Mouse (Mus musculus) gastrocnemius, postnatal 36 days (tissue): Measurements from ENCODE around the gene Neurl3. TPM values are rescaled to one million over a fixed set of nuclear protein-coding genes. Genes with fewer than 3 reads are reported as not detected.

Experiments used
- DNase-seq, 2 experiments: peaks; one replicate each; pipeline ENCODE4 v3.0.0; 2022
- intact Hi-C: fragments of 180-260 bp; cut with DNase I; formaldehyde crosslinking; loops from one replicate; pipeline ENCODE4 v1.15.1; 2025
- long read RNA-seq, 2 experiments: library from polyadenylated mRNA; stranded (forward); transcript quantifications; one replicate each; pipeline ENCODE4 v2.0.0; 2021
- total RNA-seq, 2 experiments: library from RNA; stranded (reverse); gene quantifications; 2 replicates each; pipeline ENCODE4 v1.2.3; 2021

The Neurl3 gene
- under 1 TPM; 0.31 to 0.72 TPM for total RNA-seq
- long read RNA-seq, experiment 1, result 0 reads
- long read RNA-seq, experiment 2, result 0 reads

GRCm38 (mm10) chr1:36274455-36274854, at the start of gene Neurl3:
Neurl3 (minus strand) TSS chr1:36274679.
- no peak for DNase-seq
- intact Hi-C loops, result no loop called here

DNA sequence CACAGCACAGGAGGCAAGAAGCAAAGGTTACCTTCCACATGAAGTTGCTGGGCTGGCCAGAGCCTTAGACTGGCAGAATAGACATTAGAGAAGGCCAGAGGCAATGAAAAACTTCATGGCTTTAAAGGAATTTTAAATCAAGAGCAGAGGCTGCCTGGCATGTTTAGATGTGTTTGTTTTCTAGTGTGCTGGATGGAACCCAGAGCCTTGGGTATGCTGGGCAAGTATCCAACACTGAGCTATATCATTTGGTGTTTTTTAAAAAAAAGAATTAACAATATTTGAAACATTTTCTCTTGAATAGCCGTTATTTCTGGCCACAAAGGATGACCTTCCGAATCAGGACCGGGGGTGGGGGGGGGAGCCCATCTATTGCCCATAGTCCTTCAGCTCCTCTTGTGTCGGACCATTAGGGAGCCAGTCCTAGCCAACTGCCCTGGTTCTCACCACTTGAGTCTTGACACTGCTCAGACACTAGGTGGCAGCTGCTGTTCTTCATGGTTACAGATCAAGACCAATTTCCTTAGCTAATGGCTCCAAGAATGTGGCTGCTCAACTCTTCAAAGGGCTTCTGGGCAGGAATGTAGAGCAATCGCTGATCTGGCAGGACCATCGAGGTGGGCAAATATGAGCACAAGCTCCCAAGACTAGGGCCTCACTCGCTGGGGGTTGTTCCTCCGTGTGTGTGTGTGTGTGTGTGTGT, 49.4 kb upstream of the Neurl3 start:
- no peak for DNase-seq
- intact Hi-C loops, result loop anchor here (5.0 kb wide), 1 partner anchor 173 kb away; no protein-coding TSS in a partner anchor

DNA sequence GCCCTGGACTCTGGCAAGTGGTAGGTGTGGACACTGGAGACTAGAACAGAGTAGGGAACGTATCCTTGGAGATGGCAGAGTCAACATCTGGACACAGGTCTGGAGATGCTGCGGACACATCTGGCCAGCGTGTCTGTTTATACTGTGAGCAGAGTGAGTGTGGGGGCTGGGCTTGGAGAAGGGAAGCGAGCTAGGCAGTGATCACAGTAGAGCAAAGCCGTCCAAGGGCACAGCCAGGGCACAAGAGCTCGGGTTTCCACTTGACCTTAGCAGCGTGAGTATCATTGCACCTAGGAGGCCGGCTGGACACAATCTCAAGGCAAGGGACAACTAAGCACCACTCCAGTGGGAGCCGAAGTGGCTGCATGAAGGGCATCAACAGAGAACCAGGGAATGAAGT, 48.6 kb upstream of the Neurl3 start:
- no peak for DNase-seq
- intact Hi-C loops, result loop anchor here (5.0 kb wide), 1 partner anchor 174 kb away; no protein-coding TSS in a partner anchor

DNA sequence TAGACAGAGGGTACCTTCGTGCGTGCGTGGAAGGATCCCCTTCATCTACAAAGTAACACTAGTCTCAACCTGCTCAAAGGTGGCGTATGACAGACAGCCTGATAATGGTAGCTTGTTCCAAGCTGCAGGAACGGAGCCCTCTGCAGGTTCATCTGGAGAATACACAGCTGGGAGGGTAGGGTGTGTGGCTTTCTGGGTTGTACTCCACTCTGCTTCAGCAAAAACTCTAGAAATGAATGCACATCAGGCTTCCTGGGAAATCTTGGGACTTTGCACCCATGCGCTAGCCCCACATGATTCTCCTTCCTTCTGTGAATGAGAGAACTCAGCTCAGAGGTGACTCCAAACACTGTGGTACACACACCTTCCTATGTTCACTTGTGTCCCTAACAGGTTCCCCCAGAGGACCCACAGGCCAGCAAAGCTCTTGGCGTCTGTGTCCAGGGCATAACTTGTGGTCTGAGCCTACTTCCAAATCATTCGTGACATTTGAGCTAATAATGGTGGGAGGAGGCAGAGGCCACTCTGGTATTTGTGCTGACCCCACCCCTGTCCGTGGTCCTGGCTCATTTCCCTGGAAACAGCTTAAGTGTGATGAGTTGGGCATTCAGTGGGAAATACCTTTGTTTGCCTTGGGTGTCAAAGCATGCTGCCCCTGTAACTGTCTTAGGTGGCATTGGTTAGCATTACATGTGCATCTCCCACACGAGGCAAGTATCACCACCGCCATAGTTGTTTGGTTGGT, 47.5 kb upstream of the Neurl3 start:
- DNase-seq, result no peak
- intact Hi-C loops, result loop anchor here (5.0 kb wide), 1 partner anchor 175 kb away; no protein-coding TSS in a partner anchor

DNA sequence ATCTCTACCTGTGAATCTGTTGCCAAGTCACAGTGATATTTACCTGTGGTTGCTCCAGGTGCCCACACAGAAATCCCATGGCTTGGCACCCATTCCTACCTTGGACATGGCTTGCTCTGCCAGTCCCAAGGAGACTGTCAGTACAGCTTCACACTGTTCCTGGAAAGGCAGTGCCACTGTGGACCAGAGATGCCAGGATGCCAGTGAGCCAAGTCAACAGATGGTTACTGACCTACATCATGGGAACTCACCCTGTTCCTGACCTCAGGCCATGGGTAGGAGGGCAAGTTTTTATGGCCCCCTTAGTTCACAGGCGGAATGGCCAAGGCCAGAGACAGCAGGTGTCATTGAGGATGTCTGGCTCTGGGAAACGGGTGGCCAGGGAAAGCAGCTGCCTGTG, 46.7 kb upstream of the Neurl3 start:
- intact Hi-C loops, result loop anchor here (5.0 kb wide), 1 partner anchor 176 kb away; no protein-coding TSS in a partner anchor
- no peak for DNase-seq

GRCm38 (mm10) chr1:36315776-36316100, 41.3 kb upstream of the Neurl3 start:
- intact Hi-C loops, result no loop called here
- no peak for DNase-seq

- intact Hi-C loops, result no loop called here
- no peak for DNase-seq
Observed at GRCm38 (mm10) chr1:36314959-36315775, 40.7 kb upstream of the Neurl3 start.

DNA sequence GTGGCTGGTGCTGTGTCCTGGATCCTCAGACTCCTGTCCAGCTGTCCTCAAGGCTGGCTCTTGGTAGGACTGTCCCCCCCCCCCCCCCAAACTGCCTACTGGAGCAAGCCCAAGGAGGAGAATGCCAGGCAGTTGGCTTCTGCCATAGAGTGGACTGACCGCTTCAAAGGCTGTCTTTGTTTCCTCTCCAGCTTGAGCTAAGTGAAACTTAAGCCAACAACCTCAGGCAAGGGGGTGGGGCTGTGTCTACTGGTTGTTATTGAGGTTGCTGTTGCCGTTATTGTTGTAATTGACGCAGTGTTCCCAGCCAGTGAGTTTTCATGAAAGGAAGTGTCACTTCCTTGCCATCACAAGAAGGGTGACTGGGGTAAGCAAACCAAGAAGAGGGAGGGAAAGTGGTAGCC, 35.0 kb upstream of the Neurl3 start:
- intact Hi-C loops, result no loop called here

GRCm38 (mm10) chr1:36308966-36309475, 34.5 kb upstream of the Neurl3 start:
- intact Hi-C loops, result no loop called here
- DNase-seq, result no peak

More for the DNA sequence above, 35.0 kb upstream of the Neurl3 start:
- no peak for DNase-seq

- DNase-seq, result no peak
- intact Hi-C loops, result no loop called here
Observed at GRCm38 (mm10) chr1:36308451-36308901, 34.0 kb upstream of the Neurl3 start.

DNA sequence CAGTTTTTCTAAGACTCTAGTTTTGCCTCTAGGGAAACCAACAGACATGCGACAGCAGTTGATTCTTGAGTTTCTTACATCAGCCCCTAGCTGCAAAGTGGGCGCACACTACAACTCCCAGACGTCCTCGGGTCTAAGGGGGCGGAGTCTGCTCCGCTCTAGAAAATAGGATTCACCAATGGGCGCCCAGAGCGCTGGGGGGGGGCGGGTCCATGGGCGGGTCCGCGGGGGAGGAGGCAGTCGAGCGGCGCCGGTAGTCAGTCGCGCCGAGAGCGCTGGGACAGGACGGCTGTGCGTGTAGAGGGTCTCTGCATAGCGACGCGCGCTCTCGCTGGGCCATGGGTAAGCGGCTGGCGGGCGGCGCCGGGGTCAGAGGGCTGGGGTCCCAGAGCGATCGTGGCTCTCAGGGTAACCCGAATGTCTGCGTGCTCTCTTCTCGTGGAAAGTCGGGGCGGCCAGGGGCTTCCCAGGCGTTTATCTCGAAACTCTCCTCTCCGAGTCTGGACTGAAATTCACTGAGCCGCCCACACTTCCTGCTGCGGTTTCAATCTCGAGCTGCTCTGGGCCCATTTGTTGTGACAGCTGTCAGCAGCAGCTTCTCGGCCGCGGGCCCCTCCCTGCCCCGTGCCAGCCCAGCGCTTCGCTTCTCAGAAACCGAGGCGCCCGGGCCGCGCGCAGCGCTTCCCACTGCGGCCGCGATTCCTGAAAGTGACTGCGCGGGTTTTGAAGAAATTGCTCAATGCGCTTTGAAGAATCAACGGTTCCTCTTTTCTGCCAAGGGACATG, 33.2 kb upstream of the Neurl3 start, which contains the start of gene Arid5a:
Arid5a (plus strand) TSS at position 239 of the 786 bp plus-strand sequence.
- intact Hi-C loops, result no loop called here

GRCm38 (mm10) chr1:36307121-36307494, 32.6 kb upstream of the Neurl3 start:
- intact Hi-C loops, result no loop called here
- no peak for DNase-seq

More for the DNA sequence above, 33.2 kb upstream of the Neurl3 start, which contains the start of gene Arid5a:
- peak; percentile 73 to 83 for DNase-seq

DNA sequence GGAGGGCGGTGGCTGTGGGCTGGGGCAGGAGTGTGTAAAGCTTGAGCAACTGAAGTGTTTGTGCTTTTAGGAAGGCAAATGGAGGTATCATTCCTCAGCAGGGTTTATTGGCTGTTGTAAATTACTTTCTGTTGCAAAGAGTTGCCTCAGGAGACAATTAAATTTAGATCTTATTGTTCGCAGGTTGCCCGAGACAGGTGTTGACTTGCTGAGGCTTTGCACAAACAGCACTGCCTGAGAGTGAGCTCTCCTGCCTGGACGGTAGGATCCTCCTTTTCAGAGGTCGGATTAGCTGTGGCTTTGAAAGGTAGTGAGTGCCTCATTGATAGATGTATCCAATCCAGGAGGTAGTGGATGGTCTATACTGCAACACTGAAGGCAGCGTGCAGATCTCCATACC, 31.6 kb upstream of the Neurl3 start:
- DNase-seq, result no peak
- intact Hi-C loops, result no loop called here

GRCm38 (mm10) chr1:36304764-36305163, 30.3 kb upstream of the Neurl3 start:
- intact Hi-C loops, result no loop called here
- DNase-seq, result peak in 1 of 2 experiments; percentile 42

- intact Hi-C loops, result no loop called here
- DNase-seq, result peak; percentile 69 to 79
Observed at GRCm38 (mm10) chr1:36303381-36304320, 29.2 kb upstream of the Neurl3 start.

DNA sequence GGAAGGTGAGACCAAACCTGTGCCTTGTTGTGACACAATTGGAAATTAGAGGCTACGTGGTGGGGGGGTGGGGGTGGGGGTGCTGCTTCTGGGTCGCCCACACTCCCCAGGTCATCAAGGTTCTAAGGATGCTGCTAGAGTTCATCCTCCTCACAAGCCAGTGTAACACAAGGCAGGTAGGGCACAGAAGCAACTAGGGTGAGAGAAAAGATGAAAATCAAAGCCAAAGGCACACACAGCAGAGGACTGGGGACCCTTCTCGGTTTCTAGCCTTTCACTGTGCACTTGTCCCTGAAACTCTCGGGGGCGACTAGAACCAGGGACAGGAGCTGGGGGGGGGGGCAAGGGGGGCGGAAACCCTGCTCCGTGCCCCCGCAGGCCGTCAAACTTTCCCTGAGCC, 28.5 kb upstream of the Neurl3 start:
- intact Hi-C loops, result no loop called here
- DNase-seq, result no peak

DNA sequence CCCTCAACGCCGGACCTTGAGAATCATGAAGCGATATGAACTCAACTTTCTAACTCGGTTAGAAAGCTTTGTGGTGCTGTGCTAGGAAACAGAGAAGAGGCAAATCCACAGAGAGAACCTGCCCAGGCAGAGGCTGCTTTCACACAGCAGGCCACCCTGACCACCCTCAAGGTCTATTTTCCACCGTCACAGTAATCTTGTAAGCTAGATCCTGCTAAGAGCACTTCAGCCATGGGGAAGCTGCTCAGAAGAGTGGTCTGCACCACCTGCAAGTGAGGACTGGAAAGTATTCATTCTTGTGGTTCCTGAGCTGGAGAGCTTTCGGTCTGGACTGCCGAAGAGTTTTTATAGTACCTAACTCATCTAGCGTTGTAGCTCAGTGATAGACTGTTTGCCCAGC, 27.8 kb upstream of the Neurl3 start:
- intact Hi-C loops, result no loop called here

DNA sequence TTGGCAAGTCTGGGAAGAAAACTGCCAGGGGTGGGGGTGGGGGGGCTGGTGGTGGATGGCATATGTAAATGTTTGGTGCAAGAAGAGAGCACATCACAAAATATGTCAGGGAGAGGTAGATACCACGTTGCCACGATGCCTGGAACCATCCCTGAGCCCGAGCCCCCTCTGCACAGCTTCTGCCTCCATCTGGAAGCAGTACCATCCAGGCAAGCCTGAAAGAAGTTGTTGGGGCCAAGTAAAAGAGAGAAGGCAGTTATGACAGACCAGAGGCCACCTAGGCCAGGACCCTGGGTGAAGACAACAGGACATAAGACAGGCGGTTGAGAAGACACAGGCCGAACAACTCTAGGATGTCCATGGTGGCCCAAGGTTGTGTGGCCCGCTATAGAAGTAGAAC, 26.0 kb upstream of the Neurl3 start:
- intact Hi-C loops, result no loop called here
- DNase-seq, result no peak

More for the DNA sequence above, 27.8 kb upstream of the Neurl3 start:
- no peak for DNase-seq

DNA sequence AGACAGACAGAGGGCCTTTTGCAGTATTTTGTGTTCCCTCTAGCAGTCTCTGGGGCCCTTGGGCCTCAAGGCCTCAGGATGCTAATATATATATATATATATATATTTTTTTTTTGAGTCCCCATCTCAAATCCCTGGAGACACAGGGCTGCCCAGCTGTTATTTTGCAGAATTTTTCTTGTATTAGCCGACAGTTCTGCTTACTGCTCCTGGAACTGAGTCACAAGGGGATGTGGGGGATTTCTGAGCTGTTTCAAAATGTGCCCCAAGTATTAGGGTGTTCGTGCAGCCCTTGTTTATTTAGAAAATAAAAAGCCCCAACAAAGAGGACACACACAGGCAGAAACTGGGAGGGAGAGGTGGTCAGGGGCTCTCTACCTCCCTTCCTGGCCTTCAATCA, 25.2 kb upstream of the Neurl3 start:
- intact Hi-C loops, result no loop called here

More for the DNA sequence above, 25.2 kb upstream of the Neurl3 start:
- no peak for DNase-seq
